Mouse (Mus musculus): ENCODE measurements around the gene Daam1. TPM values are rescaled to one million over a fixed set of nuclear protein-coding genes. Genes with fewer than 3 reads are reported as not detected.
A peak's percentile ranks its signal among the peaks of the same experiment; 100 is the strongest.

Gene Daam1
- polyA plus RNA-seq, 1 experiment from 2014 or later, result 13.8 TPM

GRCm38 (mm10) chr12:71943646-71944045, 112.8 kb downstream of the Daam1 start:
- no peak overlapping the region for H3K4me2 ChIP-seq
- H3K27ac ChIP-seq, result no peak overlapping the region
- H3K27me3 ChIP-seq, result no peaks in the 10 kb centered on the region
- no peak overlapping the region for H3K4me3 ChIP-seq
- H3K9ac ChIP-seq, result no peak overlapping the region
- peaks cover 56% of the 10 kb centered on the region for H3K36me3 ChIP-seq
- H3K9me3 ChIP-seq, result no peaks in the 10 kb centered on the region
- no peak for ATAC-seq (ENCODE audit: borderline replicate concordance, extremely low read depth, low FRiP score, low TSS enrichment)
- H3K4me1 ChIP-seq, result 0 out of 2 replicates have a peak, but pooled peaks cover 5% of the 10 kb centered on the region
- WGBS, result 85% methylated on average over 4 of the region's 4 CpGs

DNA sequence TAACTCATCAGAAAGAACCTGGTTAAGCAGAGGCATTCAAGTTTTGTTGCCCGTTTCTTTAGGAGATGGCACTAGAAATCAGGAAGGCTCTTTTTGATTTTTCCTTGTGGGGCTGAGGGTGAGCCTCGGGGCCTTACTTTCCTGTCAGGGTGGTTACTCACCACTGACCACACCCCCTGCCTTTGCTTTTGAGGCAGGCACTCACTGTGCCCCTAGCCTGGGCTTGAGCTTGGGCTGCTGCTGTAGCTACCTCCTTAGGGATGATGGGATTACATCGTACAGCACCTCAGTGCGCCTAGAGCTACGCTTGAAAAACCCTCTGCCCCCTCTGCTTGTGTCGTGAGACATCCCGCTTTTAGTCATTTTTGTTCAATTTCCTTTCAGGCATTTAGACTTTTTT, 115.0 kb downstream of the Daam1 start:
- H3K4me2 ChIP-seq, result no peak overlapping the region
- WGBS, result 79% methylated on average over 7 of the region's 7 CpGs

DNA sequence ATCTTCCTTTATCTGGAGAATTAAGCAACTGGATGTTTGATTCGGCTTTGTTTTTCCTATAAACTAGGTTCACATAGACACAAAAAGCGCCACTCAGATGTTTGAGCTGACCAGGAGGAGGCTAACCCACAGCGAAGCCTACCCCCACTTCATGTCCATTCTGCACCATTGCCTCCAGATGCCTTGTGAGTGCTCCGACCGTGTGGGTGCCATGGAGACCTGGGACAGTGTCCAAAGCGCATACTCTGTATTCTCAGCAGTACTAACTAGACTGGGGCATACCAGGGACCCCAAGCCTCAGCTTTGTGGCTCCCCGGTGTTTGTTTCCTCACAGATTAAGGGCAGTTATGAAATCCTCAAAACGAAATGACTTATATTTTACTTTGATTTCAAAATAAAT, 115.6 kb downstream of the Daam1 start:
- no peak overlapping the region for H3K27ac ChIP-seq
- H3K36me3 ChIP-seq, result peaks cover 55% of the 10 kb centered on the region
- no peaks in the 10 kb centered on the region for H3K9me3 ChIP-seq
- H3K4me3 ChIP-seq, result no peak overlapping the region
- H3K4me1 ChIP-seq, result 0 out of 2 replicates have a peak, but pooled peaks cover 7% of the 10 kb centered on the region
- no peaks in the 10 kb centered on the region for H3K27me3 ChIP-seq
- 75% methylated on average over 8 of the region's 8 CpGs for WGBS
- no peak overlapping the region for H3K4me2 ChIP-seq
- no peak overlapping the region for H3K9ac ChIP-seq
- ATAC-seq (ENCODE audit: borderline replicate concordance, extremely low read depth, low FRiP score, low TSS enrichment), result no peak

More for the DNA sequence above, 115.0 kb downstream of the Daam1 start:
- H3K4me1 ChIP-seq, result 0 out of 2 replicates have a peak, but pooled peaks cover 7% of the 10 kb centered on the region
- no peaks in the 10 kb centered on the region for H3K9me3 ChIP-seq
- peaks cover 51% of the 10 kb centered on the region for H3K36me3 ChIP-seq
- no peak overlapping the region for H3K4me3 ChIP-seq
- ATAC-seq (ENCODE audit: borderline replicate concordance, extremely low read depth, low FRiP score, low TSS enrichment), result no peak
- H3K27ac ChIP-seq, result no peak overlapping the region
- H3K9ac ChIP-seq, result no peak overlapping the region
- no peaks in the 10 kb centered on the region for H3K27me3 ChIP-seq

- peaks cover 11% of the 10 kb centered on the region for H3K4me1 ChIP-seq
- no peak overlapping the region for H3K4me2 ChIP-seq
- H3K9me3 ChIP-seq, result no peaks in the 10 kb centered on the region
- 91% methylated on average over 6 of the region's 6 CpGs for WGBS
- no peaks in the 10 kb centered on the region for H3K27me3 ChIP-seq
- ATAC-seq (ENCODE audit: borderline replicate concordance, extremely low read depth, low FRiP score, low TSS enrichment), result no peak
- H3K27ac ChIP-seq, result no peak overlapping the region
- H3K4me3 ChIP-seq, result no peak overlapping the region
- H3K36me3 ChIP-seq, result peaks cover 59% of the 10 kb centered on the region
- no peak overlapping the region for H3K9ac ChIP-seq
These were observed 118.1 kb downstream of the Daam1 start for GRCm38 (mm10) chr12:71948972-71949371.

DNA sequence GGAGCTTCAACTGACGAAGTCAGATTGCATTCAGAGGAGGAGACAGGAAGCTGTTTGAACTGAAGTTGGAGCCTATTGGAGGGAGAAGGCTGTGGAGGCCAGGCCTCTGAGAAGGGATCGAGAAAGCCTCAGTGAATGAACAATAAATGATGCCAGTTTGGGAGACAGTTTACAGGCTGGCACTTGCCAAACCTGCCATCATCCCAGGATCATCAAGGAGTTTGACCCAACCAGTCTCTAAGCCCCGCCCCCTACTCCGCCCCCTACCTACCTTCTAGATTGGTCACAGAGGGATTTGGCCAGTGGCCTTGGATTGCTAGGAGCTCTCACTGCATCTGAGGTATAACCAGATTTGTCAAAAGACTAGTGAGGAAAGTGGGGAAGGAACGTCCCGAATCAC, 118.7 kb downstream of the Daam1 start:
- no peak overlapping the region for H3K4me3 ChIP-seq
- H3K4me2 ChIP-seq, result no peak overlapping the region
- H3K9ac ChIP-seq, result no peak overlapping the region
- peaks cover 15% of the 10 kb centered on the region for H3K4me1 ChIP-seq
- H3K9me3 ChIP-seq, result no peaks in the 10 kb centered on the region
- H3K27ac ChIP-seq, result peak overlapping the region; percentile 66
- peaks cover 53% of the 10 kb centered on the region for H3K36me3 ChIP-seq
- H3K27me3 ChIP-seq, result no peaks in the 10 kb centered on the region
- WGBS, result 80% methylated on average over 6 of the region's 6 CpGs
- no peak for ATAC-seq (ENCODE audit: borderline replicate concordance, extremely low read depth, low FRiP score, low TSS enrichment)

DNA sequence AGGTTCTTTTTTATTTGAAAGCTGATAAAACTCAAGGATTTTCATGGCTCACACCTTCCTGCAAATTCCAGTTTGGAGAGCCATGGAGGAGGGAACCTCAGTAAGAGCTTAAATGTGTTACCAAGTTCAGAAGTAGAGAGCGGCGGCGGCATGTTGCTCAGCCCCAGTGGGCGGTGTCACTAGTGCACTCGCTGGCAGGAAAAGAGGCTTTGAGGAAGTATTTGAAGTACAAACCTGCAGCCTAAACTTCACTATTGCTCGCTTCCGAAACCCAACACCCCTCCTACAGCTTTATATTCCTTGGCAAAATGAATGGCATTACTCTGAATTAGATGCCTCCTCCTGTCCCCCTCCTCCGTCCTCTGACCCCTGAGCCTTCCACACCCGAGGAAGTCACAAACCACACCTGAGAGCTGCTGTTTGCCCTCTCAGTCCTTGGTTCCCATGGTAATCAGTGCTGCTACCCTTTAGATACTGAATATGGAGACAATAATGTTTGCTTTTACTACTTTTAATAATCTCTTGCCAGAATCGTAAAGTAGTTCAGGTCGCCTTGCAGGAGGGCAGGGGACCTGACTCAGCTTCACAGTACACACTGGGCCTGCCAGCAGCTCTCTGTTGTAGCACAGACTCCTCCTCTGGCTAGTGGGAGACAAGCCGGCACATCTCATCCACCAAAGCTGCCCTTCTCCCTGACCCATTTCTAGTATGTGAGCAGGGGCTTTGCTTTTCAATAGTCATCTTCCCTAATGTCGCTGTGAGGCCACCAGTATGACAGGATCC, 119.4 kb downstream of the Daam1 start:
- H3K27ac ChIP-seq, result peak overlapping the region; percentile 66
- ATAC-seq (ENCODE audit: borderline replicate concordance, extremely low read depth, low FRiP score, low TSS enrichment), result peak; percentile 50; the same call in 1 of the 2 replicates
- H3K9ac ChIP-seq, result no peak overlapping the region
- WGBS, result 60% methylated on average over 13 of the region's 13 CpGs
- no peak overlapping the region for H3K4me3 ChIP-seq
- H3K4me2 ChIP-seq, result no peak overlapping the region; the same call in 1 of the 2 replicates
- H3K9me3 ChIP-seq, result no peaks in the 10 kb centered on the region
- peaks cover 15% of the 10 kb centered on the region for H3K4me1 ChIP-seq
- peaks cover 47% of the 10 kb centered on the region for H3K36me3 ChIP-seq
- H3K27me3 ChIP-seq, result no peaks in the 10 kb centered on the region

GRCm38 (mm10) chr12:71954180-71954935, 123.5 kb downstream of the Daam1 start:
- Histone ChIP-seq H3K4me3 (no peak overlapping the region), H3K4me2 (no peak overlapping the region), H3K9me3 (no peaks in the 10 kb centered on the region), H3K27ac (no peak overlapping the region), H3K9ac (no peak overlapping the region), H3K36me3 (peaks cover 33% of the 10 kb centered on the region), H3K4me1 (peaks cover 15% of the 10 kb centered on the region), H3K27me3 (no peaks in the 10 kb centered on the region)
- no peak for ATAC-seq (ENCODE audit: borderline replicate concordance, extremely low read depth, low FRiP score, low TSS enrichment)
- WGBS, result 48% methylated on average over 5 of the region's 5 CpGs

DNA sequence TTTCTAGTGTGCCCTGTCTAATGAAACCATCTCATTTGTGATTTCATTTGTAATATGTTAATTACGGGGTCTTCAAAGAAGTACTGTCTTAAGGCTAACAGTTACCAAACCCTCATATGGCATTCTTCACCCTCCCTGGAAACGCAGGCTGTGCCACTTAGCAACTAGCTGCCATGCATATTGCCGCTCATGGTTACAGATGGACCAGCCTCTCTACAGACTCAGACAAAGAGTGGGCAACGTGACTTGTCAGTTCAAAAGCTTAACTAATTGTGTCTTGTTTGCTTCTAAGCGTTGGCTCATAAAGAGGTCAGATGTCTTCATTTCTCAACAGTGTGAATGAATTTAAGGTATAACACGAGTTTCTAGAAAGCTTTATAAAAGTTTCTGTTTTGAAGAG, 126.1 kb downstream of the Daam1 start:
- 76% methylated on average over 6 of the region's 6 CpGs for WGBS

DNA sequence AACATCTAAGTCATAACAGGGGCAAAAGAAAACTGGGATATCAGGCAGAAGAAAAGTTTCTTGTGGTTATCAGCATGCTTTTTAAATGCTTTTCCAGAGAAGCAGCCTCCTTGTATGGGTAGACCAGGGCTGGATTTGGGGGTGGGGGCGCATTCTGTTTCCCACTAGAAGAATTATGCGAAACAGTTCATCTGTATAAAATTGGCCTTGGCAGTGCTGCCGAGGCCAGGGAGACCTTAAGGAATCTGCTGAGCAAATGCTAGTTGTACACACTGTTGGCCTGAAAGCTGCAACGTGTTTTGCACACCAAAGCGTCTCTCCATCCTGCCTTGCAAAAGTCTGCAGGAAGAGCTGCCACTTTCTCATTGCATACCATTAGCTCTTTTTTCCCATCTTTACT, 126.6 kb downstream of the Daam1 start:
- no peaks in the 10 kb centered on the region for H3K9me3 ChIP-seq
- H3K36me3 ChIP-seq, result peaks cover 47% of the 10 kb centered on the region
- no peak overlapping the region for H3K9ac ChIP-seq
- H3K4me3 ChIP-seq, result no peak overlapping the region
- 60% methylated on average over 5 of the region's 5 CpGs for WGBS
- H3K4me2 ChIP-seq, result no peak overlapping the region
- peaks cover 12% of the 10 kb centered on the region for H3K4me1 ChIP-seq
- H3K27ac ChIP-seq, result no peak overlapping the region
- ATAC-seq (ENCODE audit: borderline replicate concordance, extremely low read depth, low FRiP score, low TSS enrichment), result no peak
- no peaks in the 10 kb centered on the region for H3K27me3 ChIP-seq

More for the DNA sequence above, 126.1 kb downstream of the Daam1 start:
- peaks cover 46% of the 10 kb centered on the region for H3K36me3 ChIP-seq
- H3K4me2 ChIP-seq, result no peak overlapping the region
- no peak overlapping the region for H3K27ac ChIP-seq
- H3K9me3 ChIP-seq, result no peaks in the 10 kb centered on the region
- no peak for ATAC-seq (ENCODE audit: borderline replicate concordance, extremely low read depth, low FRiP score, low TSS enrichment)
- no peak overlapping the region for H3K4me3 ChIP-seq
- H3K27me3 ChIP-seq, result no peaks in the 10 kb centered on the region
- H3K9ac ChIP-seq, result no peak overlapping the region
- peaks cover 12% of the 10 kb centered on the region for H3K4me1 ChIP-seq

- Histone ChIP-seq H3K9ac (no peak overlapping the region), H3K9me3 (no peaks in the 10 kb centered on the region), H3K4me3 (no peak overlapping the region), H3K27ac (no peak overlapping the region), H3K36me3 (peaks cover 42% of the 10 kb centered on the region), H3K4me2 (no peak overlapping the region), H3K27me3 (no peaks in the 10 kb centered on the region), H3K4me1 (no peaks in the 10 kb centered on the region)
- 43% methylated on average over 6 of the region's 6 CpGs for whole genome bisulfite sequencing
- no peak for ATAC-seq (ENCODE audit: borderline replicate concordance, extremely low read depth, low FRiP score, low TSS enrichment)
These were observed 128.6 kb downstream of the Daam1 start for GRCm38 (mm10) chr12:71959351-71959991.

- Histone ChIP-seq H3K27ac (no peak overlapping the region), H3K4me2 (no peak overlapping the region), H3K4me3 (no peak overlapping the region), H3K4me1 (no peaks in the 10 kb centered on the region), H3K9ac (no peak overlapping the region), H3K27me3 (no peaks in the 10 kb centered on the region), H3K9me3 (no peaks in the 10 kb centered on the region), H3K36me3 (peaks cover 30% of the 10 kb centered on the region)
- 88% methylated on average over 3 of the region's 3 CpGs for WGBS
- no peak for ATAC-seq (ENCODE audit: borderline replicate concordance, extremely low read depth, low FRiP score, low TSS enrichment)
These were observed 130.8 kb downstream of the Daam1 start for GRCm38 (mm10) chr12:71961671-71962070.

GRCm38 (mm10) chr12:71962616-71963015, 131.7 kb downstream of the Daam1 start:
- Histone ChIP-seq H3K9me3 (no peaks in the 10 kb centered on the region), H3K9ac (no peak overlapping the region), H3K4me1 (no peaks in the 10 kb centered on the region), H3K36me3 (peaks cover 30% of the 10 kb centered on the region), H3K4me2 (no peak overlapping the region), H3K27ac (no peak overlapping the region), H3K27me3 (no peaks in the 10 kb centered on the region), H3K4me3 (no peak overlapping the region)
- ATAC-seq (ENCODE audit: borderline replicate concordance, extremely low read depth, low FRiP score, low TSS enrichment), result no peak
- 71% methylated on average over 4 of the region's 4 CpGs for WGBS

Data from lung, embryonic 15.5 days (tissue).